Mouse (Mus musculus) cerebellum, postnatal 10 days (tissue): Measurements from ENCODE around the gene Hrc.
"Not testable (repeated sequence)": the region's sequence is repeated elsewhere in the genome, so short reads cannot be mapped to it uniquely, and the experiment has no call there.

ENCODE experiments used
- DNase-seq, 2 experiments: peaks; one replicate each; pipeline ENCODE4 v3.0.0; 2021; ENCODE audit warnings: mixed read lengths in 2 of 2

The Hrc gene

GRCm38 (mm10) chr7:45334605-45335004 is 485 bp upstream of the Hrc start:
- DNase-seq, result no peak

GRCm38 (mm10) chr7:45336319-45336718 is 1.2 kb downstream of the Hrc start:
- DNase-seq, result no peak

GRCm38 (mm10) chr7:45337469-45337868 is 2.4 kb downstream of the Hrc start:
- DNase-seq, result peak in 1 of 2 experiments; percentile 37

- peak; percentile 48 to 57 for DNase-seq
These were observed 3.2 kb downstream of the Hrc start for GRCm38 (mm10) chr7:45338161-45338911.

GRCm38 (mm10) chr7:45339410-45340065 is 4.4 kb downstream of the Hrc start:
- peak; percentile 82 to 86 for DNase-seq

GRCm38 (mm10) chr7:45340066-45340442 is 5.0 kb downstream of the Hrc start:
- no peak for DNase-seq

- peak; percentile 58 to 66 for DNase-seq
These were observed 5.6 kb downstream of the Hrc start for GRCm38 (mm10) chr7:45340669-45341068.

- DNase-seq, result peak; percentile 89 to 97
These were observed 6.2 kb downstream of the Hrc start for GRCm38 (mm10) chr7:45341303-45341702.

- no peak for DNase-seq
These were observed 7.0 kb downstream of the Hrc start for GRCm38 (mm10) chr7:45342081-45342480.

- peak; percentile 39 to 54 for DNase-seq
These were observed 8.5 kb downstream of the Hrc start for GRCm38 (mm10) chr7:45343543-45343942.

GRCm38 (mm10) chr7:45346905-45347304 is 11.8 kb downstream of the Hrc start:
- DNase-seq, result no peak

- no peak for DNase-seq
These were observed 18.0 kb downstream of the Hrc start for GRCm38 (mm10) chr7:45353041-45353440.

- no peak for DNase-seq
These were observed 20.4 kb downstream of the Hrc start for GRCm38 (mm10) chr7:45355318-45356020.

- DNase-seq, result no peak
These were observed 21.0 kb downstream of the Hrc start for GRCm38 (mm10) chr7:45356087-45356486.

- DNase-seq, result not testable (repeated sequence)
These were observed 24.0 kb downstream of the Hrc start for GRCm38 (mm10) chr7:45359081-45359480.

GRCm38 (mm10) chr7:45360404-45361125 is 25.5 kb downstream of the Hrc start:
- DNase-seq, result peak in 1 of 2 experiments; percentile 46

- DNase-seq, result peak; percentile 91 to 94
These were observed 26.2 kb downstream of the Hrc start for GRCm38 (mm10) chr7:45361243-45361804.

GRCm38 (mm10) chr7:45362801-45363200 is 27.7 kb downstream of the Hrc start:
- peak; percentile 74 to 80 for DNase-seq

- DNase-seq, result no peak
These were observed 28.9 kb downstream of the Hrc start for GRCm38 (mm10) chr7:45363983-45364382.

- DNase-seq, result peak; percentile 77 to 82
These were observed 30.9 kb downstream of the Hrc start for GRCm38 (mm10) chr7:45365742-45366651.

GRCm38 (mm10) chr7:45366652-45367019 is 31.5 kb downstream of the Hrc start, which contains the start of gene Ppfia3:
Ppfia3 (minus strand) TSS chr7:45367019.
- DNase-seq, result no peak
